Mouse (Mus musculus) bone marrow macrophage, adult 2 months (primary cell): ENCODE data around the gene Gm10715.
"Not testable (repeated sequence)": the region's sequence is repeated elsewhere in the genome, so short reads cannot be mapped to it uniquely, and the experiment has no call there.

Source experiments
- CTCF ChIP-seq: IDR thresholded peaks from 2 replicates; pipeline ENCODE4 v1.5.1; 2012; ENCODE audit warnings: low read depth, mild to moderate bottlenecking, low read length, moderate library complexity
- POLR2A ChIP-seq: IDR thresholded peaks from 2 replicates; pipeline ENCODE4 v1.6.1; 2012; ENCODE audit warnings: mild to moderate bottlenecking, low read depth, low read length, borderline replicate concordance

GRCm38 (mm10) chr9:3012733-3013279 is 23.9 kb upstream of the Gm10715 start, which contains the start of gene Gm10721:
- not testable (repeated sequence) for TF ChIP-seq CTCF, POLR2A
